Mouse (Mus musculus) liver, adult 2 months (tissue): Measurements from ENCODE around the gene Fnbp1.

Experiments
- CTCF ChIP-seq: fragments of 200-500 bp; IDR thresholded peaks from 2 replicates; pipeline ENCODE4 v1.5.1; 2011; ENCODE audit warnings: low read depth, low read length, control low read depth
- POLR2A ChIP-seq: fragments of 200-500 bp; IDR thresholded peaks from 2 replicates; pipeline ENCODE4 v1.6.1; 2011; ENCODE audit warnings: low read length, control low read depth; ENCODE audit not compliant: insufficient read depth; ENCODE audit errors: extremely low read depth

GRCm38 (mm10) chr2:31023940-31024339 lies 117.9 kb downstream of the Fnbp1 start:
- TF ChIP-seq CTCF: no peak
- no peak for TF ChIP-seq POLR2A
